Mouse (Mus musculus) thymus, postnatal 14 days (tissue): Measurements from ENCODE around the gene Zfp865.
"Not testable (repeated sequence)": the region's sequence is repeated elsewhere in the genome, so short reads cannot be mapped to it uniquely, and the experiment has no call there.

ENCODE experiments used
- DNase-seq: peaks from one replicate; pipeline ENCODE4 v3.0.0; 2021

Zfp865 gene

DNA sequence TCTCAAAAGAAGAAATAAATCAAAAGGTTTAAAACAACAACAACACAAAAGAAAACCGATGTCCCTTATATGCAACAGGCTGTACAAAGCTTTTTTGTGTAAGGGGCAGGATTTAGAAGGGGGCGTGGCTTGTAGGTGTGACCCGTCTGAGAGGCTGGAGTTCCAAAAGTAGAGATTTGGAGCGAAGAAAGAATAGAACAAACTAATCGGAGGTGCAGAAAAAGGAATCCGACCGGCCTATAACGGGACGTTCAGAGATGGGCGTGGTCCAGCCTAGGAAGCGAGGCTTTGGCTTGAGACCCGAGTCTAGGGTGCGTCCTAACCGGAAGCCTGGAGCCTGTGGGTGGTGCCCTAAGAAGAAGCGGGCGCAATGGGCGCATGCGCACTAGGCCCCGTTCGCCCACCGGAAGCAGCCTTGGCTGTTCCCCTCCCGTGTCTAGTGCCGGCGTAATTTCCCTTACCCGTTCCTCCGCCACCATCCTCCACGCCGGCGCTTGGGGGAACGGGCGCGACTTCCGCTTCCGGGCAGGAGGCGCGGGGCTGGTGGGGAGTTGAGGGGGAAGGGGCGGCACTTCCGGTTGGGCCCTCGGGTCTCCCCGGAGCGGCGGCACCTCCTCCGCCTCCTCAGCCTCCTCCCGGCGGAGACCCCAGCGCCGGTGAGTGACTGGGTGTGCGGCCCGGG, at the start of gene Zfp865, which contains the start of gene Ccdc106:
Gene Zfp865 (plus strand): TSS at position 377 of the 682 bp plus-strand sequence.
Gene Ccdc106 (plus strand): TSS at position 554 of the 682 bp plus-strand sequence.
- DNase-seq, result peak; percentile 100

DNA sequence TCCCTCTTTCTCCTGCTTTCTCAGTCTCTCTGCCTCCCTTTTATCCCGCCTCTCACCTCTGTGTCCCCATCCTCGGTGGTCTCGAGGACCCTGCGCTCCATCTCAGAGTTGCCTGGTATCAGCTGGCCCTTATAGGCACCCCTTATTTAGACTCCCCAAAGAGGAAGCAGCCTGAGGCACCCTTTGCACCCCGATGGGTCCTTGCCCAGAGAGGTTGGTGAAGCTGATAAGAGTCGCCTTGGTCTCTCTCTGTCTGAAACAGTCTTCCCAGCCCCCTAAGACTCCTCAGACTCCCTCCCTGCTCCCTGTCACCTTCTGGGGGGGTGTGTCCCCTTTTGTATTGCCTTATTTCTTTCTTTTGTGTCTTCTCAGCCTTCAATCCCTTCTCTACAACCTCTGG, 49.1 kb upstream of the Zfp865 start, which contains the start of gene Sbk3:
Gene Sbk3 (minus strand): TSS at position 101 of the 400 bp plus-strand sequence.
- no peak for DNase-seq

DNA sequence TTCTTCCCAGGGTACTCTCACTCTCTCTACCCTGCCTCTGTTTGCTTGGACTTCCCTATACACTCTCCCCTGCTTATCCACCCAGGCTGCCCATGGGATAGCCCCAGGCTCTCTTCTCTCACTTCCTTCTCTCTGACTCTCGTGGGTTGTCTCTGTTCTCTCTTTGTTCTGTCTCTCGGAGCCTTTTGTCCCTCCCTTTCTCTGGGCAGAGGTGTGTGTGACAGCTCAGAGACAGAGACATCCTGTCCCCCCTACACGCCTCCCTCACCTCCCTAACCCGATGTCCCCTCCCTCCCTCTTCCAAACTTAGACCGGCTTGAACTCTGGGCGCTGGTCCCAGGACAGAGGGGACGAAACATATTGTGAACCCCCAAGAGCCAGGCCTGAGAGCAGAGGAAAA, 48.5 kb upstream of the Zfp865 start:
- no peak for DNase-seq

DNA sequence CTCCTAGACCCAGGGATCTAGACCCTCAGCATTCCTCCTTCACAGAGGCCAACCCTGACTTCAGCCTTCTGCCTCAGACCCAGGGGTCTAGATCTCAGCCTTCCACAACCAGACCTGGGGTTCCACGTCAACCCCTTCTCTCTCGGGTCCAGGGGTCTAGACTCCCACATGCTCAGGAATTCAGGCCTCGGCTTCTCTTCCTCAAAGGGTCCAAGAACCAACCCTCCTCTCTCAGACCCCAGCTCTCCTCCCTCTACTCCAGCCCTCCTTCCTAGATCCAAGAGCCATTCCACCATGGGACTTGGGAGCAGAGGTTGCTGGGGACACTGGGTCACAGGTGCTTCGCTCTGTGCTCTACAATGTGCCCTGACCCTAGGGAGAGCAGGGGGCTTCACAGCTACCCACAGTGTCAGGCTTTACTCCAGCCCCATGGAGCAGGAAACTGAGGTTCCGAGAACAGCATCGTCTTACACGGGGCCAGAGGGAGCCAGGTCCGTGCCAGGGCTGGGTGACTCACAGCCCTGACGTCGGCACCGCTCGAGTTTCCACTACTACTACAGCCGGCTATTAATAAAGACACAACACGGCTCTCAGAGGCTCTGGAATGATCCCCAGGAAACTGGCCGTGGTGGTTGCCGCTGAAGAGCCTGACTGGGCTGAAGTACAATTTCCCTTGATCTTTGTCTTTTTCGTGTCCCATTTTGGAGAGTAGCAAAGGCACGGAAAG, 47.7 kb upstream of the Zfp865 start:
- DNase-seq, result no peak

DNA sequence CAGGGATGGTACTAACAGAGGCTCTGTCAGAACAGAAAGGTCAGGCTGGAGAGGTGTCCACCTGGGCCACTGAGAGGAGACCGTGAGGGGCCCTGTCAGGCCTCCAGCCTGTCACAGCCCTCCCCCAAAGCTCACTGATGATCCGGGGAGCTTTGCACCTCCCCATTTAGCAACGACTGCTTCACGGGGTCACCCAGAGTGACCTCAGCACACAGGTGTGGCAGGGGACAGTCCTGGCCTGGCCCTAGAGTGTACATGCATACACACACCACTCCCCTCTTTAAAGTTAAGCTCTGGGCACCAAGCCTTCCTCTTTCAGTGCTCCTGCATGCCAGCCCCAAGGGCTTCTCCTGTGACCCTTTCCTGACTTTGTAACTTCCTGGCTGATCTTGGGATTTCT, 44.7 kb upstream of the Zfp865 start:
- DNase-seq, result no peak

DNA sequence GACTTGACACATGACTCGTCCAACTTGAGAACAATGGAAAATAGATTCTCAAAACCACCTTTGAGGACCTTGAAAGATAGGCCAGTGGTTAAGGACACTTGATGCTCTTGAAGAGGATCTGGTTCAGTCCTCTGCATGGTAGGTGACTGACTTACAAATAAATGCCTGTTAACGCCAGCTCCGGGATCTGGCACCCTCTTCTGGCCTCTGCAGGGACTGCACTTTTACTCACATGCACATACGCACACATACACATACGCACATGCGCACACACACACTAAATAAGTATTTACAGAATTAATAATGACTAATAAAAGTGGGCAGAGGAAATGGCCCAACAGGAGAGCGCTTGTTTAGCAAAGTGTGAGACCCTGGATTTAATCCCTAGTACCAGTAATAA, 43.3 kb upstream of the Zfp865 start:
- DNase-seq, result no peak

DNA sequence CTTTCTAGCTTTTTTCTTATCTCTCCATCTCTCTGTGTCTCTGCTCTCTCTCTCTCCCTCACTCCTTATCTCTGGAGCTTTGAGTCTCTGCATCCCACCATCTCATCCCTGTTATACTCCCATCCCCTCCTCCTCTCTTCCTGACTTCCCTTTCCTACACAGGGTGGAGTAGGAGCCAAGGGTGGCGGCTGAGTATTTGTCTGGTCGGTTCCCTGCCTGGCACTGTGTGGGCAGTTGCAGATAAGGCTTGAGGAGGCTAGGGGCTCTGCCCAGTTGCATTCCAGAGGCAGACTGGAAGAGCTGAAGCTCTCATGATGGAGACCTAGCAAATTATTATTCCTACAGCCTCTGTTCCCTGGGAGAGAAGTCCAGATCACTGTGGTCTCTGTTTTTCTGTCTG, 31.9 kb upstream of the Zfp865 start:
- no peak for DNase-seq

DNA sequence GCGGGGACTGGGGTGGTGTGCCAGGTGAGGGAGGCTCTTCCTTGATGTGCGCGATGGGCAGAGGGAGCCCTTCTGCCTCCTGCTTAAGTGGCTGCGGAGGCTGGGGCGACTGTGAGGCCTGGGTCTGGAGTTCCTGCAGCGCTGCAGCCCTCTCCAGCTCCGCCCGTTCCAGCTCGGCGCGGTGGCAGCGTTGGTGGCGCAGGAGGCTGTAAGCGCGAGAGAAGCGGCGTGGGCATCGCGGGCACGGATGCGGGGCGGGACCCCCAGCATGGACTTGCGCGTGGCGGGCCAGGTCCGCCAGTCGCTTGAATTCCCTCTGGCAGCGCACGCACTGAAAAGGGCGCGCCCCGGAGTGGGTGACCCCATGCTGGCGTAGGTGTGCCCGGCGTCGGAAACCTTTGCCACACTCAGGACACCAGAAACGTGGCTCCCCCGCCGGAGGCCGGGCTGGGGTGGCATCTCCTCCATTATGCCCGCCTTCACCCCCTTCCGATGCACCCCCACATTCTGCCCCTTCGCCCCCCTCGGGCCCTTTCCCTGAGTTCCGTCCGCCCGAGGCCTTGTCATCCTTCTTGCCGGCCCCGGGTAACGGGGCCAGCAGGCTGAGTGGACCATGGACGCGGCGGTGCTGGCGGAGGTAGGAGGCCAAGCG, 26.7 kb upstream of the Zfp865 start:
- DNase-seq, result peak; percentile 13

DNA sequence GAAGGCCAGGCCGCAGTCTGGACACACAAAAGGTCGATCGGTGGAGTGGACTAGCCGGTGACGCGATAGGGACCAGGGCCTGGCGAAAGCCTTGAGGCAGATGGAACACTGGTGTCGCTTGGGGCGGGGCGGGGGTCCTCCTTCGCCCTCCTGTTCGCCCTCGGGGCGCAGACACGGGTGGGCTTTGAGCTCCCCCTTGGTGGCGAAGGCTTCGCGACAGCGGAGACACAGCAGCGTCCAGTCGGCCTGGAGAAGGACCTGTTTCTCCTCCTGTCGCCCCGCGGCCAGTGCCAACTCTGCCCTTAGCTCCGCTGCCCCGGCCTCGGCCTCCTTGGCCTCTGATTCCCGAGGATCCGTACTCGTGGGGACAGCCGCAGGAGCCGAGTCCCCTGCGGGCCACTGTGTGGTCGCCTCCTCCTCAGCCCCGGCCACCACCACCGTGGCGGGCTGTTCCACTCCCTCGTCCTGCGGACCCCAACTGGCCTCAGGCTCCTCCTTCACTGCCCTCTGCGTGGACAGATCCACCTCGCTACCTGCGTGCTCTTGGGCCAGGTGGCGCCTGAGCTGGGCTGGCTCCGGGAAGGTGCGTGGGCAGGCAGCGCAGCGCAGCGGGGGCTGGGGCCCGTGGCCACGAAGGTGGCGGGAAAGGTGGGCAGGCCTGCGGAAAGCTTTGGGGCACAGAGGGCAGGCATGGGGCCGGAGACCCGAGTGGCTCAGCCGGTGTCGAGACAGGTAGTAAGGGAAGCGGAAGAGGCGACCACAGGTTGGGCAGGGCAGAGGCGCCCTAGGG, 26.0 kb upstream of the Zfp865 start:
- no peak for DNase-seq

DNA sequence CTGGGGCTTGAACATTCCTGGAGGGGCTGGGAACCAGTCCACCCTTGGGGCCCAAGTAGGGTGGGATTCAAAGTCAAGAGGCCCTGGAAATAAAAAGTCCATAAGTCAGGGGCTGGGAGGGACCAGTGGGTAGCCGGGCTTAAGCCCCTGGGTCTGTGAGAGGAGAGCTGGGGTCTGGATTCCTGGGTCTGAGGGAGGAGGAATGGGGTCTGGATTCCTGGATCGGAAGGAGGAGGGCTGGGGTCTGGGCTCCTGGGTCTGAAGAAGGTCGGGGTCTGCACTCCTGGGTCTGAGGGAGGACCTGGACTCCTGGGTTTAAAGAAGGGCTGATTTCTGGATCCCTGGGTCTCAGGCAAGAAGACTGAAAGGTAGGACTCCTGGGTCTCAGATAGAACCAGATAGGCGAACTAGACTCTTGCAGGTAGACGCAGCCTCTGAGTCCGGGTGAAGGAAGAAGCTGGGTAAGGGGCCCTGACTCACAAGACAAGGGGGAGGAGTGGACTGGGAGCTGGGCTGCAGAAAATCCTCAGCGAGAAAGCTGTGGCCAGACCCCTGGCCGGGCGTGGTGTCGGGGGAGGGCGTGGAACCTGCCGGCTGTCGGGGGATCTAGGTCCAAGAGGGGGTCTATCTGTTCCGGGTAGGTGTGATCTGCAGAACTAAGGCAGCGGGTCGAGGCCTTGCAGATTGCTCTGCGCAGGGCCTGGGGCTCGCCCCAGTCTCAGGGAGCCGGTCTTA, 24.7 kb upstream of the Zfp865 start:
- DNase-seq, result no peak

DNA sequence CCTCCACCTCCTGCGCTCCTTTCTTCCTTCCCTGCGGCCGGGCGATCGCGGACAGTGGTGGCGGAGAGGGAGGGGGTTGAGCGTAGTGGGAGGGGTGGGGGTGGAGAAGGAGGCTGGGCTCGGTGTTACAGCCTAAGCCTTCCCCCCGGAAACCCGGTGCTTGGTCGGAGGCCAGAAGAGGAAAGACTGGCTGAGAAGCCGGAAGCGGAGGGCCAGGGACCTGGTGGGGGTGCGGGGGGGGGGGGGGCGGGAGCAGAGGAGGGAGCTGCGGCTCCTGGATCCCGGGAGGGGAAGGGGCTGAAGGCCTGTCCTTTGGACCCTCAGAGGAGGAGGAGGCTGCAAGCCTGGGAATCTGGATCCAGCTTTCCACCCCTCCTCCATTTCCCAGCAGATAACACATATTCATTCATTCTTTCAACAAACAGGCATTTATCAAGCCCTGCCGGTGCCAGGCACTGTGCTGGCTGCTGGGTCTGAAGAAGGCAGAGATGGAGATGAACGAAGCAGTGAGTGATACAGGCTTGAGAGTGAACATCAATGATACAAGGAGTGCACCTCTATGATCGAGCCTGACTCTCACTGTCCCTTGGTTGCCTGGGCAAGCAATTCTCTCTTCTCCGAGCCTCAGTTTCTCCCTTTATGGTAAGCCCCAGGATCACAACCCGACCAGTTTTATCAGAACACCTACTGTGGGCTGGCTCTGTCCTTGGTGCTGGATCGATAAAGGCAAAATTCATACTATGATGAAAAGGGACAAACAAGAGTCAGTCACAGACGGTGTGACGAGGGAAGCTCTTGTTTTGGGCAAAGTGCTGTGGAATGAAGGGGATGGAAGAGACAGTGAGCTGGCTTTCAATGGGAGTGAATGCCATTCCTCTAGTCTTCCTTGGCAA, 23.9 kb upstream of the Zfp865 start, which contains the start of gene Zfp579:
Gene Zfp579 (minus strand): TSS at position 156 of the 893 bp plus-strand sequence.
- peak; percentile 93 for DNase-seq

DNA sequence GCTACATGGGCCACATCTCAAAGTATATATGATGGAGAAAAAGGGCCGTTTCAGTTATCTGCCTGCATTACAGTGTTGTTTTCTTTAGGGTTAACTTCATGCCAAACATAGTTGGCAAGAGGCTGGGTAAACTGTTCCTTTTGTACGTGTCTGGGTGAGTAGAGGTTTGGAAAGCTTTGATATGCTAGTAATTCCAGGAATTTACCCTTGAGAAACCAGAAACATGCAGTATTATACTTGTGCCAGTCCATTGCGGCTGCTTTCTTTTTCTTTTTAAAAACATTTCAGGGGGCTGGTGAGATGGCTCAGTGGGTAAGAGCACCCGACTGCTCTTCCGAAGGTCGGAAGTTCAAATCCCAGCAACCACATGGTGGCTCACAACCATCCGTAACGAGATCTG, 23.2 kb upstream of the Zfp865 start:
- DNase-seq, result no peak

DNA sequence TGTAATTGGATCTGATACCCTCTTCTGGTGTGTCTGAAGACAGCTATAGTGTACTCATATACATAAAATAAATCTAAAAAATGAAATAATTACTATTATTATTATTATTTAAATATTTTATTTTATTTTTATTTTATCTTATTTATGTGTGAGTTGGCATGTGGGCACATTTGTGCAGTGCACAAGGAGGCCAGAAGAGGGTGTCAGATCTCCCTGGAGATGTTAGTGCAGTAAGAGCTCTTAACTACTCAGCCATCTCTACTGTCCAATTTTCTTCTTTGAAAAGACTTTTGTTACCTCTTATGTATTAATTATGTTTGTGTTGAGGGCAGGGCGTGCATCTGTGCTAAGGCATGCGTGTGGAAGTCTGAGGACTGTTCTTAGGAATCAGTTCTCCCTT, 20.3 kb upstream of the Zfp865 start:
- DNase-seq, result peak; percentile 53

DNA sequence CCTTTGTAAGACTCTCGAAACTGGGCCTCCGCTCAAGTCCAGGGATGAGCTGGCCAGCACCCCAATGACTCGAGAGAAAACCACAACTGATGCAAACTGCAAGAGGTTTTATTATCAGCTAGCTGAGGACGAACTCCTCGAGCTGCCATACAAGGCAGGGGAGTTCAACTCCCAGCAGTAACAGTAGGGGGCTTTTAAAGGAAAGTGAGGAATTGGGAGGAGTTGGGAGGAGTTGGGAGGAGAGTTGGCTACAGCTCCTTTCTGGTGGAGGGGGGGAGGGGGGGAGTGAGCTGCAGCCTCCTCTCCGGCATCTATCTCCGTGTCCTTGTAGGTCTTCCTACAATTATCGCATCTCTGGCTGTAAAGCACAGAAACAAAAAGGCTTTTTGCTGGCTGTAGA, 17.3 kb upstream of the Zfp865 start:
- not testable (repeated sequence) for DNase-seq

DNA sequence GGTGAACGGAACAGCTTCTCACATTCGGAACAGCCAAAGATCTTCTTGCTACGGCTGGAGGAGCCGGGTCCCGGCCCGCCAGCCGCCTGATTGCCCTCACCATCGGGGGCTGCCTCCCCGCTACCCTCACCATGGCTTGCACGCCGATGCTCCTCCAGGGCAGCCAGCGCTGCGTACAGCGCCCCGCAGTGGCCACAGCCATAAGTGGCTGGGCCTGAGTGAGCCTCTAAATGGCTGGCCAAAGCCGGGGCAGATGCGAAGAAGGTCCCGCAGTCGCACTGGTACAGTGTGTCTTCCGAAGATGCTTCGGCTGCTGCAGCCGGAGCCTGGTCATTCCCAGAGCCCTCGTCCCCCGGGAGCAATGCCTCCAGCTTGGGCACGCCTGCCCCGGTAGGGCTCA, 11.9 kb upstream of the Zfp865 start:
- no peak for DNase-seq

DNA sequence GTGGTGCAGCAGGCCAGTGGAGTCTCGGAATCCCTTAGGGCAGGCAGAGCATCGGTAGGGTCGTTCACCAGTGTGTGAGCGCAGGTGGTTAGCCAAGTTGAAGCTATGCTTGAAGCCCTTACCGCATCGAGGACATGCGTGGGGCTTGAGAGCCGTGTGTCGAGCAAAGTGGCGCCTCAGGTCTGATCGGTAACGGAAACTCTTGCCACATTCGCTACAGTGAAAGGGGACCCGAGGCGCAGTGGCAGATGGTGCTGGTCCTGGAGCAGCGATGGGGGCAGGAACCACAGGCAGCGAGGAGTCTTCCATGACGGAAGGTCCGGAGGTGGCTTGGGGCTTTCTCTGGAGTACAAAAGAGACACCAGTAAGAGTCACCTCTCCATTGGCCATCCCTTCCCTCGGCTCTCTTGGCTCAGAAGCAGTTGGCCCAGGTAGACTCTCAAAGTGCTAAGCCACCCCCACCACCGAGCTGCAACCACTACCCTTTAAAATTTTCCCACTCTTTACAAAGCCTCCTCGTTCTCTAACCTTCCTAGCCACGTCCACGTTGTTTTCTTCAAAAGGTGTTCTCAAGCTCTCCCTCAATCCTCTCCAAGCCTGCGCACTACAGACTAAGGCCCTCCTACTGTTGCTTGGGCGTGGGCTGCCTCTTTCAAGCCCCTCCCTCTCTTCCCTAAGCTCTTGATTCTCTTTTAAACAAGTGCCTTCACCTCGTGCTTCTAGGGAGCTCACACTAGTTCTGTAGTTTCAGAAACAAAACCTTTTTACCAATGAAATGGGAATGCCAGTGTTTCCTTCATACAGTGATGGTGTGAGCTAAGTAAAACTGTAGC, 7.3 kb upstream of the Zfp865 start:
- DNase-seq, result no peak

DNA sequence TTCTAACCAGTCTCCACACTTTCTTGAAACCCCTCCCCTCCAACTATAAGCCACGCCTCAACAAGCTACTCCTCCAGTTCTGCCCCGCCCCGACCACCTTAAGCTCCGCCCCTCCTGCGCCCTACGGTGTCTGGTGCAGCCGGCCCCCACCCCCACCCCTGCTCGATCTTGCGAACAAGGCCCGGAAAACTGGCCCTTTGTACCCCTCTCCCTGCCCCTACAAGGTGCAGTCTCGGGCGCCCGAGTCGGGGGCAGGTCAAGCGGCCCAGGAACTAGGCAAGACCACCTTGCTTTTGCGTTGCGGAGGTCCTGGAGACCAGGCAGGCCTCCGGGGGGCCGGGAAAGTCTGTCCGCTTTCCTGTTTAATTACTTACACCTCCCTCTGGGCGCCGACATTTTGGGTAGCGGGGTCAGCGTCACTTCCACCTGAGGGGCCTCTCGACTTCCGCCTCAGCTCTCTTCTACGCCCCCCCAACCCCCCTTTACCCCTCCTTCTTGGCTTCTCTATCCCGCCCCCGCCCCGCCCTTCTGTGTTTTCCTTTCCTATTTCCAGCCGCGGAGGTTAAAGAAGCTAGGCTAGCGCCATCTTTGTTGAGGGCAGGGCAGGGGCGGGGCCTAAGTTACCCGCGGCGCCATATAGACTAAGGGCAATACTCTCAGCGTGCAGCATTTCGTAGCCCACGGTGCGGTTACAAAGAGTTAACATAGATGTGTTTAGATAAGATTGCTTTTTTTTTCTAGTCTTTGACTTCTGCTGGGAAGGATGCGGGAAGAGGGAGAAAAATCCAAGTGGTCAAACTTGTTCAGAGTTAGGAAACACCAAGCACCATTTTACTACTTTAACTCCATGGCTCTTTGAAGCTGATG, 5.7 kb upstream of the Zfp865 start, which contains the start of the genes Zfp524 and Fiz1:
Gene Zfp524 (plus strand): TSS at position 165 of the 867 bp plus-strand sequence.
Gene Fiz1 (minus strand): TSS at position 447 of the 867 bp plus-strand sequence.
- peak; percentile 98 for DNase-seq

DNA sequence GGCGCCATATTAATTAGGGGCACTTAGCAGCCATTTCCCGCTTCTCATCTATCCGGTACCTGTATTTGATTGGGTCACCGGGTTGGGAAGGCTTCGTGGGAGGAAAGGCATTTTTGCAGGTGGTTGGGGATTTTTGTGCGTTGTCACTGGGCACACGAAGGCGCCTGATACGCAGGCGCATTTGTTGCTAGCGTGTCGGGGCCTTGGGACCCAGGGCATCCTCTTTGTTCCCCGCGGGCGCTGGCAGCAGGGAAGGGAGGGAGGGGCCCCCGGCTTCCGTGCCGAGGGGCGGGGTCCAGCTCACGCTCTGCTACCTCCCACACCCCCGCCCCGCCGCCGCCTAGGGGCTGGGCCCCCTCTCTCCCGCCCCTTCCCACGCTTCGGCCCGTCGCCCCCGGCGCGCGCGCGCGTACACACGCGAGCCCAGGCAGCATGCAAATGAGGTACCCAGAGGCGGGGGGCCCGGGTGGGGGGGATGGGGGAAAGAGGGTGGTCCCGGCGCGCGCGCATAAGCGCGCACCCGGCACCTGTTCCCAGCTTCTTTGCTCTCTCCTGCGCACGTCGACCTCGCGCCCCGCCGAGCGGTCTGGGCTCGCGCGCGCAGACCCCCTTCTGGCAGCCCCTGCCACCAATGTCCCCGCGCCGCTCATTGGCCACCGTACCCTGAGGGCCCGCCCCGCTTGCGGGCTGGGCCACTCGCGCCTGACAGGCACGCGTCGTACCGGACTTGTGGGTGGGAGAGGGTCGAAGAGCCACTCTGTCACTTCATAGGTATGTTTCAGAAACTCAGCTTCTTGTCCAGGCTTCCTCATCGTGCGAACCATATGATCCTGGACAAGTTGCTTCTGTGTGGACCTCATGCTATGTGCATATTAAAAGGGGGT, 4.8 kb upstream of the Zfp865 start, which contains the start of gene Gm44973:
Gene Gm44973 (plus strand): TSS at position 379 of the 884 bp plus-strand sequence.
- peak; percentile 99 for DNase-seq
